Mouse (Mus musculus): Measurements from ENCODE around the gene Naaladl1.
"Not testable (repeated sequence)": the region's sequence is repeated elsewhere in the genome, so short reads cannot be mapped to it uniquely, and the experiment has no call there.

- TF ChIP-seq CTCF (IDR thresholded peaks at IDR 0.05) = not testable (repeated sequence)
- peak; percentile 39 for TF ChIP-seq EP300 (IDR thresholded peaks at IDR 0.05)
Measured at GRCm38 (mm10) chr19:6130414-6131128, 25.0 kb downstream of the Naaladl1 start.
